Mouse (Mus musculus) intestine, postnatal 0 days (tissue): Measurements from ENCODE around the gene Ttll8. TPM values are rescaled to one million over a fixed set of nuclear protein-coding genes. Genes with fewer than 3 reads are reported as not detected.
A peak's percentile ranks its signal among the peaks of the same experiment; 100 is the strongest.

ENCODE experiments used
- ATAC-seq: fragments of 200-750 bp; cut with Nextera tagmentation; 2 replicates; pipeline ENCODE4 v1.8.0; 2017; ENCODE audit warnings: mild to moderate bottlenecking, moderate TSS enrichment, moderate library complexity
- H3K27ac ChIP-seq: fragments of 300-500 bp; sonication (generic); 2 replicates; pipeline ENCODE4 v1.5.1; 2014; ENCODE audit warnings: mild to moderate bottlenecking, low read depth, low read length, moderate library complexity
- H3K27me3 ChIP-seq: fragments of 300-500 bp; sonication (generic); replicated peaks from 2 replicates; pipeline ENCODE4 v1.6.1; 2014; ENCODE audit warnings: low read length, mixed read lengths; ENCODE audit not compliant: control insufficient read depth, insufficient read depth
- H3K36me3 ChIP-seq: fragments of 300-500 bp; sonication (generic); 2 replicates; pipeline ENCODE4 v1.6.1; 2014; ENCODE audit warnings: mild to moderate bottlenecking, moderate library complexity; ENCODE audit not compliant: control insufficient read depth, insufficient read depth
- H3K4me1 ChIP-seq: fragments of 300-500 bp; sonication (generic); replicated peaks from 2 replicates; pipeline ENCODE4 v1.6.1; 2014; ENCODE audit warnings: antibody characterized with exemption, low read length, mixed read lengths; ENCODE audit not compliant: control insufficient read depth, insufficient read depth
- H3K4me2 ChIP-seq: fragments of 300-500 bp; sonication (generic); replicated peaks from 2 replicates; pipeline ENCODE4 v1.6.1; 2014; ENCODE audit warnings: low read depth, mild to moderate bottlenecking, moderate library complexity
- H3K4me3 ChIP-seq: fragments of 300-500 bp; sonication (generic); 2 replicates; pipeline ENCODE4 v1.5.1; 2014; ENCODE audit warnings: low read depth, low read length
- H3K9ac ChIP-seq: fragments of 300-500 bp; sonication (generic); 2 replicates; pipeline ENCODE4 v1.6.1; 2014; ENCODE audit warnings: mild to moderate bottlenecking, low read depth, low read length
- H3K9me3 ChIP-seq: fragments of 300-500 bp; sonication (generic); 2 replicates; pipeline ENCODE4 v1.6.1; 2016; ENCODE audit warnings: mixed run types; ENCODE audit not compliant: control insufficient read depth
- CTCF ChIP-seq: sonication (generic); IDR thresholded peaks from 2 replicates; pipeline ENCODE4 v1.5.1; 2016; ENCODE audit warnings: low read depth, mild to moderate bottlenecking, control low read depth, antibody characterized with exemption, moderate library complexity
- WGBS: fragments of 180-500 bp; shearing (Covaris S2); extraction: QIAGEN DNeasy Blood & Tissue Kit; methylation state at CpG from one replicate; pipeline ENCODE4 v1.1.7; 2014; 5-methylcytosine and 5-hydroxymethylcytosine counted together
- polyA plus RNA-seq: library from polyadenylated mRNA; unstranded; fragments of >200 nt; fragmentation: Nextera tagmentation; extraction: Ambion mirVana; gene quantifications from 2 replicates; pipeline ENCODE4 v1.2.1, GENCODE M21; 2015

Gene Ttll8
- polyA plus RNA-seq, 1 experiment from 2014 or later: not detected

DNA sequence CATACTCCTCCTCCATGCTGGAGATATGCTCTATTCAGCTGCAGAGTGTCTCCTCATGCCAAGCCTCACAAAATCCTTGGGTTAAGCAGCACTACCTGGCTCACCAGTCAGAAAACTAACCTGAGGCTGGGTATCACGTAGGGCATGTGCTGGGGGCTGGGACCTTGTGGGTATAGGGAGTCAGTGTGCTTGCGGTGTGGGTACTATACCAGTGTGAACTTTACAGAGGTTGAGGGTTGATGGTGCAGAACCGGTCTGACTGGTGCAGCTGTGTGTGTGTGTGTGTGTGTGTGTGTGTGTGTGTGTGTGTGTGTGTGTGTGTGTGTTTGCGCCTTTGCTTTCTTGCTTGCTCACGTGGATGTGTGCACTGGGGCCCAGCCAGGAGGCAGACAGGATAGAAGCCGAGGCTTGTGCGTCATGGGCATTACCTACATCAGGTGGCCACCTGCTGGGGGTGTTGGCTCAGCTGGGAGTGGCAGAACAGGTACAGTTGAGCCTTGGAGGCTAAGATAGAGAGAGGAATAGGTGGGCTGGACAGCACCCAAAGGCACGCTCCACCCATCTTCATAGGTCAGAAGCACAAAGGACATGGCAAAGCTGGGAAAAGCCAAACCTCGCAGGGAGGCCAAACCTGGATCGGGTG, 102.6 kb downstream of the Ttll8 start:
- Histone ChIP-seq H3K36me3 (no peaks in the 10 kb centered on the region), H3K9me3 (no peaks in the 10 kb centered on the region), H3K4me3 (no peak overlapping the region), H3K4me1 (peaks cover 15% of the 10 kb centered on the region), H3K27me3 (no peaks in the 10 kb centered on the region), H3K27ac (peak overlapping the region; percentile 75), H3K9ac (no peak overlapping the region), H3K4me2 (no peak overlapping the region; the same call in 1 of the 2 replicates)
- peak; percentile 54 for TF ChIP-seq CTCF
- peak; percentile 86 for ATAC-seq
- 33% methylated on average over 10 of the region's 10 CpGs for WGBS

DNA sequence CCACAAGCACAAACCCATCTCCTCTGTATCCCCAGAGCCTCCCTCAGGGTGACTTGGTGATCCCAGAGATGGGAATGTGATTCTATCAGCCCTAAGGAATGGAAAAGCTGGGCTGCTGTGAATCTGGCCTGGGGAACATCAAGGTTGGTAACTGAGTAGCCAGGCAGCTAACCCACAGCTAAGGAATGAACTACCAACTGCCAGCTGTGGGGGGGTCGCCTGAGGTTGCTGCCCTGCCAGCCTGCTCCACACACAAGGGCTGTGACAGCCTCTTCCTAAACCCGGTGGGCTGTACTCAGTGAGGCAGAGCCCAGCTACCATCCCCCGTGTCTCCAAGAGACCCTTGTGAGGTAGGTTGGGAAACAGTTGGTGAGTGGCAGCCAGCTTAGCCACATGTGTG, 103.1 kb downstream of the Ttll8 start:
- no peak for ATAC-seq
- Histone ChIP-seq H3K27me3 (no peaks in the 10 kb centered on the region), H3K9me3 (no peaks in the 10 kb centered on the region), H3K9ac (no peak overlapping the region), H3K4me1 (peaks cover 14% of the 10 kb centered on the region), H3K36me3 (no peaks in the 10 kb centered on the region), H3K4me2 (no peak overlapping the region; the same call in 1 of the 2 replicates), H3K27ac (peak overlapping the region; percentile 75), H3K4me3 (no peak overlapping the region)
- WGBS: 27% methylated on average over 3 of the region's 3 CpGs
- no peak for TF ChIP-seq CTCF

DNA sequence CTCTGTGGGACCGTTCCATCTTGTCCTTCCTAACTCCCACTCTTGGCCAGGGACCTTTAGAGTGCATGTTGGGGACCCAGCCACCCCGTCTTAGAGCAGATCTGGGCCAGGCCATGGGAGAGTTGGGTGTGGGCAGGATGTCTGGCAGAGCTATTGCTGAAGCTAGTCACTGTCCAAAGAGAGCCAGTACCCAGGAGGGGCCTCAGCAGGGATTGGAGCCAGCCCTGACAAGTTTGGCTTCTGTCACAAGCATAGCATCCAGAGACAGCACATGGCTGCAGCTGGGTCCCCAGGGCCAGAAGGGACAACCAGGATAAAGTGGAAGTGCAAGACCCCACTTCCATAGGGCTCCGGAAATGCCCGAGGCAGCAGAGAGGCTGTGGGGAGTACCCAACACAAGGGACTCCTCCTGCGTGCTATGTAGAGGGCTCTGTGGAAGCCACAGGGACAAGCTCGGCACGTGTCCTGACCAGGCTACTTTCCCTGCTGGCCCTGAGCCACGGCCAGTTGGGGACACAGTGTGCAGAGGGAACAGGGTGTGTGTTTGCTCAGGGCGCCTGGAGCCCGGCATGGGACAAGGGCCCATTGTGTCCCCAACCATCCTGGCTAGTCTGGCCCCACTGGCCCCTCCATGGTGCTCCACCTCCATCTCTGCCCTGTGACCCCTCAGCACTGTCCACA, 103.9 kb downstream of the Ttll8 start:
- H3K4me2 ChIP-seq: no peak overlapping the region; the same call in 1 of the 2 replicates
- TF ChIP-seq CTCF: no peak
- H3K9ac ChIP-seq: no peak overlapping the region

DNA sequence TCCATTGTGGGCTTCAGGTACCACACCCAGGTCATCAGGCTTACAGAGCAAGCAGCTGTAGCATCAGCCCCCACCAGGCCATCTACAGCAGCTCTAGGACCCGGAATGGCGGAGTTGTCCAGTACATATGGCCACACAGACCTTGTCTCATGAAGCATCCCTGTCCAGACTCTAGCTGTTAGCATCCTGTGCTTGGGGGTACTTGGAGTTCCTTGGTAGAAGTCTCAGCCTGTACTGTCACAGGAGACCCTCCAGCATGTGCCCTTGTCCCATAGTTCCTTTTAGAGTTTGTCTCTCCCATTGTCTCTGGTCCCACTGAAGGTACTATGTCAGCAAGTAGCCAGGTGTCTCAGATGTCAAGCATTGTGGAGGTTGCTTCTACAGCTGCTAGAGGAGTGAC, 104.6 kb downstream of the Ttll8 start:
- Histone ChIP-seq H3K27me3 (no peaks in the 10 kb centered on the region), H3K4me2 (no peak overlapping the region), H3K9me3 (no peaks in the 10 kb centered on the region), H3K4me3 (no peak overlapping the region), H3K27ac (no peak overlapping the region), H3K9ac (no peak overlapping the region), H3K36me3 (no peaks in the 10 kb centered on the region), H3K4me1 (peaks cover 13% of the 10 kb centered on the region)
- TF ChIP-seq CTCF: no peak
- no peak for ATAC-seq
- 95% methylated on average over 2 of the region's 2 CpGs for WGBS

More for the DNA sequence above, 103.9 kb downstream of the Ttll8 start:
- H3K9me3 ChIP-seq: no peaks in the 10 kb centered on the region
- WGBS: 32% methylated on average over 10 of the region's 10 CpGs
- no peak overlapping the region for H3K4me3 ChIP-seq
- H3K4me1 ChIP-seq: peaks cover 13% of the 10 kb centered on the region
- H3K27me3 ChIP-seq: no peaks in the 10 kb centered on the region
- H3K27ac ChIP-seq: peak overlapping the region; percentile 75; the same call in 1 of the 2 replicates
- ATAC-seq: peak; percentile 81
- H3K36me3 ChIP-seq: no peaks in the 10 kb centered on the region

DNA sequence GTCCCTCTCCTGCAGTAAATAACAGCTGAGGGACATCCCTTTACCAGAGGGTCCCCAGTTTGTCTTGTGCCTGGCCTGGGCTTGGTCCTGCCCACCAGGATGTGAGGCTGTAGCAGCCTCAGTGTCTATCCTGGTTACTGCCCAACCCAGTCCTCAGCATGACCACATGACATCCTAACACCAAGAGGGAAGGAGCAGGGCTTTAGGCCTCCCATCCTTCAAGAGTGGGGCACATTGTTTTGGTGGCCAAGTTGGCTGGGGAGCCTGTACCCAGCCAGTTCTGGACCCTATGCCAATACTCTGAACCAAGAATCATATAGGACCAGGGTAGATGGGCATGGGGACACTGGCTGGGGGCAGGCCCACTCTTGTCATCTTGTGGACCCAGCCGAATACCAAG, 105.6 kb downstream of the Ttll8 start:
- H3K9me3 ChIP-seq: no peaks in the 10 kb centered on the region
- no peak for TF ChIP-seq CTCF
- H3K27me3 ChIP-seq: no peaks in the 10 kb centered on the region
- WGBS: 94% methylated on average over 1 of the region's 1 CpGs
- no peak overlapping the region for H3K4me2 ChIP-seq
- peaks cover 9% of the 10 kb centered on the region for H3K4me1 ChIP-seq
- no peak overlapping the region for H3K9ac ChIP-seq
- H3K27ac ChIP-seq: no peak overlapping the region
- no peaks in the 10 kb centered on the region for H3K36me3 ChIP-seq
- no peak for ATAC-seq
- H3K4me3 ChIP-seq: no peak overlapping the region

DNA sequence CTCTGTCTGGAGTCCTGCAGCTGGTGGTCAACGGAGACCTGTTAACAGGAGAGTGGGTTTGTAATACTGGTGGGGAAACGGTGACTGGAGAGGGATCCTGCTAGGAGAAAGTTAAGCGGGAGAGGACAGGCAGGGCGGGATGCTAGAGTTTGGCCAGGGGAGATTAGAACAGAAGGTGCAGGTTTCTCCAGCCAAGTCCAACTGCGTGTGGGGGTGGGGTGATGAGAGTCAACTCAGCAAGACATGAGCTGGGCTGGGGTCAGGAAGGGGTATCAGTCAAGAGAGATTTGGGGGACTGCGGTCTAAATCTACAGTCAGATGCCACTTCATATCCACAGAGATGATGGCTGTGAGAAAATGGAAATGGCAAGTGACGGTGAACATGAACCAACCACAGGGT, 109.3 kb downstream of the Ttll8 start:
- H3K36me3 ChIP-seq: no peaks in the 10 kb centered on the region
- no peak for ATAC-seq
- no peak overlapping the region for H3K4me3 ChIP-seq
- no peaks in the 10 kb centered on the region for H3K27me3 ChIP-seq
- H3K9ac ChIP-seq: no peak overlapping the region
- no peak overlapping the region for H3K27ac ChIP-seq
- 95% methylated on average over 7 of the region's 7 CpGs for WGBS
- H3K4me1 ChIP-seq: no peaks in the 10 kb centered on the region
- no peaks in the 10 kb centered on the region for H3K9me3 ChIP-seq
- no peak for TF ChIP-seq CTCF
- H3K4me2 ChIP-seq: no peak overlapping the region
